Mouse (Mus musculus): ENCODE data around the gene Arhgap1. TPM values are rescaled to one million over a fixed set of nuclear protein-coding genes. Genes with fewer than 3 reads are reported as not detected.
A peak's percentile ranks its signal among the peaks of the same experiment; 100 is the strongest.

The Arhgap1 gene
- polyA plus RNA-seq, 1 experiment from 2014 or later, result 115 TPM

GRCm38 (mm10) chr2:91670038-91670437, 20.4 kb downstream of the Arhgap1 start:
- no peak overlapping the region for H3K4me3 ChIP-seq (replicated peaks)
- 81% methylated on average over 6 of the region's 6 CpGs for WGBS
- no peak for ATAC-seq (ENCODE audit: insufficient read depth, low FRiP score, low read depth)

GRCm38 (mm10) chr2:91673587-91673986, 23.9 kb downstream of the Arhgap1 start:
- Histone ChIP-seq H3K9ac (no peak overlapping the region), H3K27ac (no peak overlapping the region), H3K4me2 (no peak overlapping the region), H3K27me3 (replicated peaks) (no peaks in the 10 kb centered on the region), H3K36me3 (peaks cover 56% of the 10 kb centered on the region), H3K4me1 (no peaks in the 10 kb centered on the region), H3K9me3 (no peaks in the 10 kb centered on the region), H3K4me3 (replicated peaks) (no peak overlapping the region)
- ATAC-seq (ENCODE audit: insufficient read depth, low FRiP score, low read depth), result no peak
- WGBS, result 88% methylated on average over 2 of the region's 2 CpGs

More at GRCm38 (mm10) chr2:91670038-91670437, 20.4 kb downstream of the Arhgap1 start:
- Histone ChIP-seq H3K4me2 (no peak overlapping the region), H3K9ac (no peak overlapping the region), H3K36me3 (peaks cover 42% of the 10 kb centered on the region), H3K9me3 (no peaks in the 10 kb centered on the region), H3K27me3 (replicated peaks) (no peaks in the 10 kb centered on the region), H3K27ac (no peak overlapping the region), H3K4me1 (no peaks in the 10 kb centered on the region)

- Histone ChIP-seq H3K4me3 (replicated peaks) (no peak overlapping the region), H3K9ac (no peak overlapping the region), H3K27ac (no peak overlapping the region), H3K27me3 (replicated peaks) (no peaks in the 10 kb centered on the region), H3K4me2 (no peak overlapping the region), H3K36me3 (peaks cover 49% of the 10 kb centered on the region), H3K9me3 (no peaks in the 10 kb centered on the region), H3K4me1 (no peaks in the 10 kb centered on the region)
- ATAC-seq (ENCODE audit: insufficient read depth, low FRiP score, low read depth), result no peak
- WGBS, result 90% methylated on average over 5 of the region's 5 CpGs
These were observed 25.2 kb downstream of the Arhgap1 start for GRCm38 (mm10) chr2:91674895-91675294.

GRCm38 (mm10) chr2:91676420-91676819, 26.8 kb downstream of the Arhgap1 start:
- no peak overlapping the region for H3K4me2 ChIP-seq
- H3K36me3 ChIP-seq, result peaks cover 42% of the 10 kb centered on the region
- no peaks in the 10 kb centered on the region for H3K9me3 ChIP-seq
- H3K9ac ChIP-seq, result no peak overlapping the region
- no peak for ATAC-seq (ENCODE audit: insufficient read depth, low FRiP score, low read depth)
- no peak overlapping the region for H3K27ac ChIP-seq
- 66% methylated on average over 2 of the region's 2 CpGs for WGBS
- no peaks in the 10 kb centered on the region for H3K4me1 ChIP-seq
- no peaks in the 10 kb centered on the region for H3K27me3 ChIP-seq (replicated peaks)
- H3K4me3 ChIP-seq (replicated peaks), result no peak overlapping the region

DNA sequence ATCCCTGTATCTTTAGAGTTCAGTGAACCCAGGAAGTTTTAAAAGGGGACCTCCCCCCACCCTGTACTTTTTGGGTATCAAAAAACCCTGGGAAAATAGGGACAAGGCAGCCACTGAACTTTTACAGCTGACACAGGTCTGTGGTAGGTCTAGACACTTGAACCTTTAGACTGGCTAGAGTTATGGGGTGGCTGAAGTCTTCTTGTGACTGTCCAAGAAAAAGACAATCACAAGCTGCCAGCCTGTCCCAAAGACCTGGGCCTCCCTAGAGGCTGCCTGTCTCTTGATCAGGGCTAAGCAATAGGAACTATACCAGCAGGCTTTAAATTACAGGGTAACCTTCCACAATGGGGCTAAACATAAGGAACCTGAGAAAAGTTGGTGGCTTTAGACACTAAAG, 27.3 kb downstream of the Arhgap1 start:
- Histone ChIP-seq H3K27me3 (replicated peaks) (no peaks in the 10 kb centered on the region), H3K4me3 (replicated peaks) (no peak overlapping the region), H3K9ac (no peak overlapping the region), H3K27ac (no peak overlapping the region), H3K4me2 (no peak overlapping the region), H3K9me3 (no peaks in the 10 kb centered on the region), H3K4me1 (no peaks in the 10 kb centered on the region), H3K36me3 (peaks cover 37% of the 10 kb centered on the region)
- no peak for ATAC-seq (ENCODE audit: insufficient read depth, low FRiP score, low read depth)

DNA sequence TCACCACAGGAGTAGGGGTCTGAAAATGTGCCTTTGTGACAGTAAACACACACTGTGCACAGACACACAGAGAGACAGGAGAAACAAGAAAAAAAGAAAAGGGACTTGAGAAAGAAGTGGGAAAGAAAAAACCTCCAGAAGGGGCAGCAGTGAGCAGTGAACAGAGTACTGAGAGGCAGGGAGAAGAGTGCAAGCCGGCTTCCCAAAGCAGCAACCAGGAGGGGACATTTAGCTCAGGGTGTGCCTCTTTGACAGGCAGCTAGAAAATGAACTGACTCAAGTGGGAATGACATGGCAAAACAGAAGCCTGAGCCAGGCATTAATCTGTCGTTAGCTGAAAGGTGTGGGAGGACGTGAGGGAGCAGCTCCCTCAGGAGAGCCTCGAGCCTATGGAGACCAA, 33.2 kb downstream of the Arhgap1 start:
- Histone ChIP-seq H3K9me3 (no peaks in the 10 kb centered on the region), H3K4me1 (no peaks in the 10 kb centered on the region), H3K27me3 (replicated peaks) (no peaks in the 10 kb centered on the region), H3K4me2 (no peak overlapping the region), H3K27ac (peak overlapping the region; percentile 21; the same call in 1 of the 2 replicates), H3K4me3 (replicated peaks) (no peak overlapping the region), H3K9ac (no peak overlapping the region), H3K36me3 (peaks cover 26% of the 10 kb centered on the region)
- no peak for ATAC-seq (ENCODE audit: insufficient read depth, low FRiP score, low read depth)
- 52% methylated on average over 4 of the region's 4 CpGs for WGBS

- ATAC-seq (ENCODE audit: insufficient read depth, low FRiP score, low read depth), result no peak
- peaks cover 18% of the 10 kb centered on the region for H3K36me3 ChIP-seq
These were observed 34.3 kb downstream of the Arhgap1 start for GRCm38 (mm10) chr2:91683919-91684318.

GRCm38 (mm10) chr2:91689452-91689851, 39.8 kb downstream of the Arhgap1 start:
- no peak; the same call in 1 of the 2 replicates for ATAC-seq (ENCODE audit: insufficient read depth, low FRiP score, low read depth)

More at GRCm38 (mm10) chr2:91683919-91684318, 34.3 kb downstream of the Arhgap1 start:
- Histone ChIP-seq H3K4me3 (replicated peaks) (no peak overlapping the region), H3K27me3 (replicated peaks) (no peaks in the 10 kb centered on the region), H3K9ac (no peak overlapping the region), H3K9me3 (no peaks in the 10 kb centered on the region), H3K27ac (no peak overlapping the region), H3K4me2 (no peak overlapping the region), H3K4me1 (no peaks in the 10 kb centered on the region)
- 73% methylated on average over 8 of the region's 8 CpGs for WGBS

DNA sequence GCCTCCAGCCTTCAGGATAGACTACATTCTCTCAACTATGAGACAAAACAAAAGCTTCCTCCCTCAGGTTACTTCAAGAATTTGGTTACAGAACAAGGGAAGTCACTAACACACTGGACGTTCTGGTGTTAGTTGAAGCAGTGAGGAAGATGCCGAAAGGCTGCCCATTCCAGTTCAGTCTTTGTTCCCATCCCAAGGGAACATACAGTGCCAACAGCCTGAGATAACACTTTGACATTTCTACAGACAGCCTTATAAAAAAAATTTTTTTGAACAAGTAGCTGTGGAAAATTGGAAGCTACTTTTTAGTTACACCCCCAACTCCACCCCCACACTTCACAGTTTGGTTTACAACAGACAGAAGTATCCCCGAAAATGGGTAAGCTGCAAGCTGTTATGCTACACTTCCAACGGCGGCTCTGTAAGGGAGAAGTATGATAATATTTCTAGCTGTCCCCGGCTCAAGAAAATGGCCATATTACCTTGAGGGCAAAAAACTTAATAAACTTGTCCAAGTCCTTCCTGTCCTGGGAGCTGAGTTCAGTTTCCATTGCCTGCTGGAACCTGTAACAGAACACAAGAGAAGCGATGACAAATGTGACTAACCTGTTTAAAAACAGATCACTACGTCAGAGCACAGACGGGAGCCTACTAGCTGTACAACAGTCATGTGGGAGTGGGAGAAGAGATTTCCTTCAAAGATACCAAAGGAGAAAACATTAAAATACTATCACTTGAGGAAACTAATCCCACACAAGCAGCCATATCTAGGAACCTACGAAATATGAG, 46.0 kb downstream of the Arhgap1 start:
- ATAC-seq (ENCODE audit: insufficient read depth, low FRiP score, low read depth), result no peak
- Histone ChIP-seq H3K27me3 (replicated peaks) (no peaks in the 10 kb centered on the region), H3K4me2 (no peak overlapping the region), H3K4me3 (replicated peaks) (no peak overlapping the region), H3K4me1 (no peaks in the 10 kb centered on the region; the same call in 1 of the 2 replicates), H3K27ac (no peak overlapping the region), H3K9me3 (no peaks in the 10 kb centered on the region), H3K9ac (no peak overlapping the region), H3K36me3 (0 out of 2 replicates have a peak, but pooled peaks cover 10% of the 10 kb centered on the region)
- 85% methylated on average over 10 of the region's 10 CpGs for WGBS

More at GRCm38 (mm10) chr2:91689452-91689851, 39.8 kb downstream of the Arhgap1 start:
- 84% methylated on average over 7 of the region's 7 CpGs for WGBS
- Histone ChIP-seq H3K36me3 (peaks cover 17% of the 10 kb centered on the region; the same call in 1 of the 2 replicates), H3K4me1 (no peaks in the 10 kb centered on the region), H3K27me3 (replicated peaks) (no peaks in the 10 kb centered on the region), H3K4me3 (replicated peaks) (no peak overlapping the region), H3K27ac (no peak overlapping the region), H3K4me2 (no peak overlapping the region), H3K9me3 (no peaks in the 10 kb centered on the region), H3K9ac (no peak overlapping the region)

DNA sequence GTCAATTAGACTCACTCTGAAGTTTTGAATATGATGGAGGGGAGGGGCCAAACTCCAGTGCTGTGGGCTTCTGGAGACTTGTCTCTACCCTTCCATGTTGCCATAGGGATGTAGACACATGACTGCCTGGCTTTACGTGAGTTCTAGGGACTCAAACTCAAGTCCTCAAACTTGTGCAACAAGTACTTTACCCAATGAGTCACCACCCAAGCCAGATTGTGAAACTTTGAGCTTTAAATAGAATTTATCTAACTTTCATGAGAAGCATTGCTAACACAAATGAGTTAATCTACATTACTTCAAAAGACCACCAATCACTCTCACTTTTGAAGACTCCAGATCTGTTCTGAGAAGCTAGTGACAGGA, 46.5 kb downstream of the Arhgap1 start:
- H3K27me3 ChIP-seq (replicated peaks), result no peaks in the 10 kb centered on the region
- H3K4me2 ChIP-seq, result no peak overlapping the region
- no peak overlapping the region for H3K4me3 ChIP-seq (replicated peaks)
- no peak overlapping the region; the same call in 1 of the 2 replicates for H3K27ac ChIP-seq
- no peaks in the 10 kb centered on the region for H3K9me3 ChIP-seq
- H3K9ac ChIP-seq, result no peak overlapping the region
- peak; percentile 58; the same call in 1 of the 2 replicates for ATAC-seq (ENCODE audit: insufficient read depth, low FRiP score, low read depth)
- no peaks in the 10 kb centered on the region; the same call in 1 of the 2 replicates for H3K4me1 ChIP-seq
- WGBS, result 70% methylated on average over 1 of the region's 1 CpGs
- H3K36me3 ChIP-seq, result 0 out of 2 replicates have a peak, but pooled peaks cover 10% of the 10 kb centered on the region

- no peak for ATAC-seq (ENCODE audit: insufficient read depth, low FRiP score, low read depth)
- 58% methylated on average over 1 of the region's 1 CpGs for WGBS
These were observed 49.6 kb downstream of the Arhgap1 start for GRCm38 (mm10) chr2:91699225-91699624.

DNA sequence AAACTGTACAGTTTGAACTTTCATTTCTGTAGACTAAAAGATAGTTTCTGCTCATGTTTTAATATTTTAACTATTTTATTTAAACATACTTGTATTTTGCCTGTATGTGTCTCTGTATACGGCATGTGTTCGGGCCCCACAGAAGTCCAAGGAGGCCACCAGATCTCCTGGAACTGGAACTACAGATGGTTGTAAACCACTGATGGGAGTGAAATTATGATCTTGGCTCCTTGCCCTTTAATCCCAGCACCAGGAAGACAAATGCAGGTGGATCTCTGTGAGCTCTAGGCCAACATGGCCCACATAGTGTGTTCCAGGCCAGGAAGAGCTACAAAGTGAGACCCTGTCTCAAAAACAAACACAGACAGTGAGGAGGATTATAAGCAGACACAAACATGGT, 51.7 kb downstream of the Arhgap1 start:
- Histone ChIP-seq H3K27me3 (replicated peaks) (no peaks in the 10 kb centered on the region), H3K36me3 (no peaks in the 10 kb centered on the region), H3K4me1 (no peaks in the 10 kb centered on the region), H3K9ac (no peak overlapping the region), H3K27ac (no peak overlapping the region), H3K4me3 (replicated peaks) (no peak overlapping the region), H3K9me3 (no peaks in the 10 kb centered on the region), H3K4me2 (no peak overlapping the region)
- 92% methylated on average over 2 of the region's 2 CpGs for WGBS
- ATAC-seq (ENCODE audit: insufficient read depth, low FRiP score, low read depth), result no peak

More at GRCm38 (mm10) chr2:91699225-91699624, 49.6 kb downstream of the Arhgap1 start:
- no peaks in the 10 kb centered on the region for H3K27me3 ChIP-seq (replicated peaks)
- H3K9me3 ChIP-seq, result no peaks in the 10 kb centered on the region
- no peak overlapping the region for H3K9ac ChIP-seq
- H3K4me3 ChIP-seq (replicated peaks), result no peak overlapping the region
- 0 out of 2 replicates have a peak, but pooled peaks cover 6% of the 10 kb centered on the region for H3K36me3 ChIP-seq
- no peak overlapping the region for H3K27ac ChIP-seq
- H3K4me2 ChIP-seq, result no peak overlapping the region
- no peaks in the 10 kb centered on the region; the same call in 1 of the 2 replicates for H3K4me1 ChIP-seq

Measured in stomach, embryonic 15.5 days (tissue).